Mouse (Mus musculus) cerebral cortex, adult 2 months (tissue): ENCODE data around the gene Fstl1.

Experiments
- WGBS: fragments of 180-500 bp; shearing (Covaris S2); methylation state at CpG from one replicate; pipeline ENCODE4 v1.1.7; 2018; 5-methylcytosine and 5-hydroxymethylcytosine counted together

Gene Fstl1

DNA sequence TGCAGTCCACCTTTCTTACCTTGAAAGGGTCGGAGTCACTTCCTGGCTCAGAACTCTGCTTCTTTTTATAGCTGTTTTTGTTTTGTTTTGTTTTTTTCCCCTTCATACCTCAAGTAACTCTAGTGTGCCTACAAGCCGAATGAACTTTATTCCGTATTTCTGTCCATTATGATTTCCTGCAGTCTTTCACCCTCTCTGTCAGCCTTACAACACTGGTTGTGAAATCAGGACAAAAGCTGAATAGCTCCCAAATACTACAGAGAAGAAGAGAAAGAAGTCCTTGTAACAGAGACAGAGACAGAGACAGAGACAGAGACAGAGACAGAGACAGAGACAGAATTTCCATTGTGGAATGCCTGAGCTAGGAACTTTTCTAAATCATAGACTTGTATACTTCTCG lies 41.3 kb downstream of the Fstl1 start:
- 79% methylated on average over 4 of the region's 4 CpGs for WGBS

DNA sequence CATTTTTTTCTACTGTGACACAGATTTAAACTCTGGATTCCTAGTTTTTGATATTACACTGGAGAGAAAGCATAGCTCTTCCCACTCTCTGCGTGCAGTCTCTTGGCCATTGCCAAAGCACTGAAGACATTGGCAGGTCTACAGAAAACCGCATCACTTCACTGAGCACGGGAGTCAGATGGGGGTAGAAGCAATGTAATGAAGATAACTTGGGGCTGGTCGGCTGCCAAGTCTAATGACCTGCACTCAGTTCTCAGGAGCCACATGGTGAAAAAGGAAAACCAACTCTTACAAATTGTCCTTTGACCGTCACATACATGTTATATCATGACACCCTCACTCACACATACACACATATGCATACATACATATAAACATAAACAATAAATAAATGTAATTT lies 47.3 kb downstream of the Fstl1 start:
- 51% methylated on average over 5 of the region's 5 CpGs for WGBS

DNA sequence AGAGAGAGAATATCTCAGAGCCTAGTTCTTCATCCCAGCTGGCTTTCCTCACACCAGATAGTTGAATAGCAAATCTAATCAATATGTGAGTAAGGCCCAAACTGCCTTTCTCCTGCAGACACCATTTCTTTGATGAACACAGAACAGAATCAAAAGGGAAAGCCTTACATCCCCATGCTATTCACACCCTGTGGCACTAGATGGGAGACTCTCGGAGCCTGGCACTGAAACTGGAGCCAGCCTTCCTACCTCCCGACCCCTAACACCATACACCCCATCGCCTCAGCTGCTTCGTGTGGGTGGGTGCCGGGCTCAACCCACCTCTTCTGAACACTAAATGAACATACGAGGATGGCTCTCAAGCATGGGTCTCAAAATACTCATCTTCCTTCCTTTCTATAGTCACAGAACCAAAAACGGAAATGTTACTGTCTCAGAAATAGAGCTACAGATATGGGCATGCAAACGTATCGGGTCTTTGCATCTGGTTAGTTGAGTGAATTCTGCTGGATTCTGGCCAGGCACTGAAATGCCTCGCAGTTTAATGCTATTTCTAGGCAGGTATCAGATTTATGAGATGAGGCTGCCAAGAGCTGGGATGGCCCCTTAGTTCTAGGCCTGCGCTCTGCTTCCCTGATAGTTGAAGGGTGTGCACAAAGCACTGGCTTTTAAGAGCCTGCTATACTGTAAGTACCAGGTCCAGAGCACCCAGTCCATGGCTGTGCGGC lies 48.3 kb downstream of the Fstl1 start:
- WGBS = 56% methylated on average over 12 of the region's 12 CpGs

DNA sequence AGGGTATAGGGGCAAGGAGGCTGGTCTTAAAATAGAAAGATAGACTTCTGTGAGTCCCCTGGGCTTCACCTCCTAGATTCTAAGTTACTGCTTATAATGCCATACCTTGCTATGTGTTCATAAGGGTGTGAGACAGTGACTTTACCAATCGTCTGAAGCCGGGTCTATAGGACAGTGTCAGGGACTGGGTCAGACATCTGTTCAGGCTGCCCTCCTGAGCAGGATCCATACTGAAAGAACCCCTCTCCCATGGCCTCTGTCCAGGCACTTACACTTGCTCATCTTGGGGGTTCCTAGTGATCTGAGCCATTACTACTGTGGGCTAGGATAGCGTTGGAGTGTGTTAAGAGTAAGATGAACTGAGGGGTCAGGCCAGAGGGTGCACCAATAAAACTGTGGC lies 49.6 kb downstream of the Fstl1 start:
- 98% methylated on average over 3 of the region's 3 CpGs for WGBS

DNA sequence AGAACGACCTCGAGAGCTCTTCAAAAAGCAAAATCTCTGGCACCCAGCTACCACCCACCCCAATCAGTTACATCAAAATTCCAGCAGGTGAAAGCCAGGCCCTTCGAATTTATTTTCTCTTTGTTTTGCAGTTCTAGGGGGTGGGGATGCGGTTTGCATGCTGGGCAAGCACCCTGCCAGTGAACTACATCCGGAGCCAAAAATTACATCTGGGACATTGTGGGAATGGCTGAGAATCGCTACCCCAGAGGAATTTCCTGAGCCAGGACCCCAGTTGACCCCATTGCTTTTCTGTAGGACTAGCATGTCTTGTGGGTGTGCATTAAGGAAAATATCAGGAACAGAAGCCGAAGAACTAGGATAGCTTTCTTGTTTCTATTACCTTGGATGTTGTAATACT lies 54.4 kb downstream of the Fstl1 start:
- 55% methylated on average over 7 of the region's 7 CpGs for WGBS

DNA sequence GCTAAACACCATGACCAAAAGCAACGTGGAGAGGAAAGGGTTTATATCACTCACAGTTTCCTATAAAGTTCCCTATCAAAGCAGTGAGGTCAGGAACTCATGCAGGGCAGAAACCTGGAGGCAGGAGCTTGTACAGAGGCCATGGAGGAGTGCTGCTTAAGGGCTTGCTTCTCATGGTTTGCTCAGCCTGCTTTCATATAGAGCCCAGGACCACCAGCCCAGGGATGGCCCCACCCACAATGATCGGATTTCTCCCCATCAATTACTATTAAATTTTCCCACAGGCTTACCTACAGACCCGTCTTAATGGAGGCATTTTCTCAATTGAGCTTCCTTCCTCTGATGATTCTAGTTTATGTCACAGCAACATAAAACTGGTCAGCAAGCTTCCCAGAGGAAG lies 60.9 kb downstream of the Fstl1 start:
- 78% methylated on average over 3 of the region's 3 CpGs for WGBS

DNA sequence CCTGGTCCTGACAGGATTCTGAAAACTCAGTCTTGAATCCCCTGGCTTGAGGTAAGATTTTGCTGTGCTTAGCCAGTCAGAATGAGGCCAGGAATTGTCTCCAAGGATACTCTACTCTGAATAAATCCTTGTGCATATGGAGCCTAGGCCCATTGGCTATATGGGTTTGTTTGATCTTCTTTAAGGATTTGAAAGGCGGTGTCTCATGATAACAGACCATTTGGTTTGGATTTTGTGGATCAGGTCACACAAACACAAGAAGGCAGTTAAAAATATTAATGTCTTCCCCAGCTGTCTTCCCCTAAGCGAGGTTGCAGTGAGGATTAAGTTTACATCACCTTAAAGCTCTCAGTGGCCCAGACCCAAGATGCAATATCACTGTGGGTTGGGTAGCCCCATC lies 65.8 kb downstream of the Fstl1 start:
- 96% methylated on average over 2 of the region's 2 CpGs for WGBS

DNA sequence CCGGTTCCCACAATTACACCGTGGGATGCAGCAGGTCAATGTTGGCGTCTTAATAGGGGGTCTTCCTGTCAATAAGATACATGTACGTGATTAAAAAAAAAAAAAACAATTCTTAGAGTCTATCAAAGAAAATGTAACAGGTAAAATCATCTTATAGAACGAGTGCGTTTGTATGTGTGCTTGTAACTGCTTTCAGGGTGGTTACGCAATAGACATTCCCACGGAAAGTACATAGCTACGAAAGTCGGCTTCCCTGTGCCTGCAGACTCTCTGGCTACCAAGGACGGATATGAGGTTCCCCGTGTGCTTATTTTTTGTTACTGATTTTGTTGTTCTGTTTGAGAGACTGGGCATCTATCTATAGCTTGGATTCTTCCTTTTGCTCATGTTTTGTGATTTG lies 67.1 kb downstream of the Fstl1 start:
- WGBS = 82% methylated on average over 12 of the region's 12 CpGs

DNA sequence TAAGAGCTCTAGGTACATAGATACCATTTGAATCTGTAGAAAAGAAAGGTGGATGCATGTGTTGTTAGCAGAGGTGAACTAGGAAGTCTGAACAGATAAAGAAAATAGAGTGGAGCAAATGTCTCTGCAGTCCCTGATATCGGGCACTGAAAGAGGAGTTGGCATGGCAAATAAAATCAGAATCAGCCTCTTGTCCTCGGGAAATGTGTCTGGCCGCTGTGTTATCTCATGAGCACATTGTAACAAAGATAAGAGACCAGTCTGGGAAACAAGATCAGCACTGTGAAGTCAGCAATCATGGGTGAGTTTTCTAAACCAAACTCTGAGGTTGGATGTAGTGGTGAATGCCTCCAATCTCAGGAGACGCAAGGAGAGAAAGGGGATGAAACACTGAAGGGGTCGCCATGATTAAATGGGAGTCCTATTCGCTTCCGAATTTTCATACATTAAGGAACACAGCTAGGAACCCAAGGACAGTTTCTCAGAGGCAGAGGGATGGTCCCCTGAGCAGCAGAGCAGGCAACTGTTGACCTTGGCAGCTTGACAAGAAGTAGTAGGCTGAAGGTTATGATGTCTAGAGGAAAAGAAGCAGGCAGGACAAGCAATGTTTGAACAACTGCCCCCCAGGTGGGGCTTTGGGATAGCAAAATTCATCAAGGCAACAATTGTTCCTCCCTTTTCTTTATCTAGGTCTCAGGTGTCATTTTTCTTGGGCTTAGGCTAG lies 68.7 kb downstream of the Fstl1 start:
- WGBS = 78% methylated on average over 7 of the region's 7 CpGs

DNA sequence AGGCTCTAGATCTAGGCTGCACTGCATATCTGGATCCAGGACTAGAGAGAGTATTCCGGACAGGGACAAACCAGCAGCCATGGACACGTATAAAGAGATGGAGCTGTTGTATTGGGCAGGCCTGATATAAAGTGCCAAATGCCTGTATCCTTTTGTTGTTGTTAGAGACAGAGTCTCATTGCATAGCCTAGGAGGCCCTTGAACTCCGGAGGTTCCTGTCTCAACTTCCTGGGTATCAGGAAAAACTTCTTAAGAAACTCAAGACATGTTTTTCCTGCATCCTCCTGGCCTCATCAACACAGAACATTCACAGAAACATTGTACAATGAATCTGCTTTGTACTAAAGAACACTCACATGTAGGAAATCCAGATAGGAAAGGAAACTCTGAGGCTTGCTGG lies 70.4 kb downstream of the Fstl1 start:
- WGBS = 81% methylated on average over 3 of the region's 3 CpGs

DNA sequence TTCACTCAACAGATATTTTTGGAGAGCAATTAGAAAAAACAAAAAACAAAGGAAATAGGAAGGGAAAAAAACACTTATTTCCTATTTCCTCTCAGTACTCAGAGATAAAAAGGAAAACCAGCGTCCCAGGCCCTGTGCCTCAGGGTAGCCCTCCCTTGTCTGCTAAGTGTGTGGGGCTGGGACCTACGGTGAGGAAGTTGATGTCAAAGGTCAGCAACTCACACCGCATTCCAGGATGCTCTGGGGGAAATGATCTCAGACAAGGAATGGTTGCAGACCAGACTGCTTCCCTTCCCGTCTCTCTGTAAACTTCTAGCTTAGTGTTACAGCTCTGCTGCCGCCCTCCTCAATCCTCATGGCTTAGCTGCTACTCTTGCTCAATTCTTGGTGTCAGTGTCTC lies 74.7 kb downstream of the Fstl1 start:
- 74% methylated on average over 5 of the region's 5 CpGs for WGBS

DNA sequence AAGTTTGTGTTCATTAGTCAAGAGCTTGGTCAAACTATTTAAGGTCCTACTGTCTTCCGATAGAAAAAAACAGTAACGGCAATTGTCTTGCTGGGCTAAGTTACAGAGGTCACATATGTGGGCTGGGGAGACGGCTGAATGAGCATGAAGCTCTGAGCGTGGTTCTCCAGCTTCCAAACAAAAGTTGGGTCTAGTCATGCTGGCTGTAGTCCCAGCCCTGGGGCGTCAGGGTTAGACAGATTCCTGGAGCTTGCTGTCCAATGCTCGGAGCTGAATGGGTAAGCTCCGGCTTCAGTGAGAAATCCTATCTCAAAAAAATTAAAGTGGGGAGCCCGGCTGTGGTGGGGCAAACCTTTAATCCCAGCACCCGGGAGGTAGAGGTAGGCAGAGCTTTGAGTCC lies 76.6 kb downstream of the Fstl1 start:
- 46% methylated on average over 9 of the region's 9 CpGs for WGBS

DNA sequence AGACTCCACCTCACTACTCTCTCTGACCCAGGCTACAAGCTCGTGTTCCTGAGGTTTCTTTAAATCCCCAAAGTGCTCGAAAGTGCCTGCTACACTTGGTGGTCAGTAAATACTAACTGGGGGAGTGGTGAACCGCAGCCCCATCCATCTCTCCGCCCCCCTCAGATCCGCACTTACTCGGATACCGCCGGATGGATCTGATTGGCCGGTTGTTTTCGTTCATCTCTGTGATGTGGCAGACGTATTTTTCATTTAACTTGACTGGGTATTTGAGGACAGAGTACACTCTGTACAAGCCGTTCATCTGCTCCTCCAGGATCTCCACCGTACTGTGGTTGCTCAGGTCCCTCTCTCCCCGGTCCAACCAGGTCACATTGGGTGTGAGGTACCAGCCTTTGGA lies 77.4 kb downstream of the Fstl1 start:
- WGBS = 75% methylated on average over 14 of the region's 14 CpGs

DNA sequence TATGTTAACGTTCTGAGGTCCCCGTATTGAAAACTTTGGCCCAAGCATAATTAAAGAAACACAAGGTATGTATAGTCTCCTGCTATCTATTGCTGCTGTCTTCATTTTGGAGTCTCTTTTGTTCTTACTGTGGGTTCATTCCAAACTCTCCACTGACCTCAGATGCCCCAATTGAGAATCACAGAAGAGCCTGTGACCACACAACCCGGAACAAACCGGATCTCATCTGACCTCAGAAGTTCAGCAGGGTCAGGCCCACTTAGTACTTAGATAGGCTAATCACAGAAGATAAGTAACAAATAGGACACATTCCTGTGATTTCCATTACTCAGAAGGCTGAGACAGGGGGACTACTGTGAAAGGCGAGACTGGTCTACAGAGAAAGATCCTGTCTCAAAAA lies 77.9 kb downstream of the Fstl1 start:
- 66% methylated on average over 5 of the region's 5 CpGs for WGBS

DNA sequence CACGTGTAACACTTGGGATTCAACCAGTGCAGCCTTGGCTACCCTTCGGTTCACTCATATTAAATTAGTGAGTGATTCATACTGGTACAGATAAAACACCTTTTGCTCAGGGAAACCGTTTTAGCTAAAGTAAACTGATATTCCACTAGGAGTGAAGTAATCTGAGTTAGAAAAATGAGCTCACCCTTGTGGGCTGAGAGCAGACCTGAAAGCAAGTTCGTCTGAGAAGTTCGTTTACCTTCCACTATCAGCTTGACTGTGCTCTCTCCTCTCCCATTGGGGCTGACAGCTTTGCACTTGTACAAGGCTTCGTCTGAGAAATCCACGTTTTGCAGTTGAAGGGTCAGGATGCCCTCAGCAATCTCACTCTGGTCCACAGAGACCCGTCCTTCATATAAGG lies 78.9 kb downstream of the Fstl1 start:
- WGBS = 88% methylated on average over 8 of the region's 8 CpGs

DNA sequence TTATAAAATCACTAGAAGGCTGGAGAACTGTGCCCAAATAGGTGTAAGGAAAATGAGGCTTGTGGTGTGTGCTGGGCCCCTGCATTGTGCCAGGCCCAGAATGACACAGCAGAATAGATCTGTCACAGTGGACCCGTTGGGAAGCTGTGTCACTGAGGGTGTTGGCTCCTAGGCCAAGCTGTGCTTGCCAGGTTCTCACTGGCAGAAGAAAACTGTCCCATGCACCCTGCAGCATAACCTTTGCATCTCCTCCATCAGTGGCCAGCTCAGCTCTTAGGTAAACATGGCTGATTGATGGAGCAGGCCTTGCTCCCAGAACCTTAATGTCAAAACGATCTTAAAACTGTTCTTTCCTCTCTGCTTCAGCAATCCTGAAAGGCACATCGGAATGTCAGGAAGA lies 79.7 kb downstream of the Fstl1 start:
- WGBS = 72% methylated on average over 3 of the region's 3 CpGs

DNA sequence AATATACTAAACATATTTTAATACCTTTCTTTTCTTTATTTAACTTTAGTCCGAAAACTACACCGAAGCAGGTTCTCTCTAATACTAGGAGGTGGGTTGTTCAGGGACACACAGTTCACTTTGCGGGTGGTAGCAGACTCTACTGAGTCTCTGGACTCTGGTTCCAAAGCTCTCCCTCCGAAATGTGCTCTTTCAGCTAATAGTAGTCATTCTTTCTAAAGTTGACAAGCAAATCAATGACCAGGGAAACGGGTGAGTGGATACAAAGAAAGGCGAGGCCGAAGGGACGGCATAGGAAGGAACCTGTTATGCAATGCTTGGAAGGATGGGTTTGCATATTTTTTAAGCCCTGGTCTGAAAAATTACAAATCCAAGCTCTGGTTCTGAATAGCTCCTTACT lies 80.8 kb downstream of the Fstl1 start:
- 87% methylated on average over 8 of the region's 8 CpGs for WGBS

DNA sequence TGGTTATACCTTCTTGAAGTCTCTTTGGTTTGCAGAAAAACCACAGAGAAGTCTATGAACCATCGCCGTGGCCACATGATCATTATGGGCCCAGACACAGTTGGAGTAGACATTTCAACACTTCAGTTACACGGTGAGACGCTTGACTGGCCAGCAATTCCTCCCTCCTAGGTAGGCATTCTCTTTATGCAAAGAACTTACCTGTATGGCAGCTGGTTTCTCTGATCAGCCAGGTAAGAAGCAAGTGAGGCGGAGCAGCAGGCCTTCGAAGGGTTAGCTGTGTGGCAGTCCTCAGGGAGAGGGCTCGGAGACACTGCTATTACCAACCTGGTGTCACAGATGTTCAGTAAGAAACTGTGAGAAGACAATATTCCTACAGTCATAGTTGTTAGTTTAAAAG lies 83.5 kb downstream of the Fstl1 start:
- 87% methylated on average over 7 of the region's 7 CpGs for WGBS

DNA sequence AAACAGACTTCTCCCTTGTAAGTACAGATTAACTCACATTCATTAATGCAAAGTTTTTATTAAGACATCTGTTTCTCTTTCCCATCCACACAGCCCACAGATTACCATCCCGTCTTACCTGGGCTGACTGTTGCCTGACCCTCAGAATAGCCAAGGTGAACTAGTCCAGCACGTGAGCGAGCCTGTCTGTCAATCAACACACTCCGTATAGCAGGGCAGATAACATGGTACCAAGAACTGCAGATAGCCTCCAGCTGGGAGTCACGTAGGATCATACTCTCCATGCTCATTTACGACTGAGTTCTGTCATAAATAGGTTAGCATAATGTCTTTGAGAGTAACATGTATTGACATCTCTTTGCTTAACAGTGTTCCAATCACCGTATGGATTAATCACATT lies 84.4 kb downstream of the Fstl1 start, which contains the start of gene Gm36028:
Gm36028 (minus strand) TSS at position 118 of the 400 bp plus-strand sequence.
- WGBS = 94% methylated on average over 7 of the region's 7 CpGs

DNA sequence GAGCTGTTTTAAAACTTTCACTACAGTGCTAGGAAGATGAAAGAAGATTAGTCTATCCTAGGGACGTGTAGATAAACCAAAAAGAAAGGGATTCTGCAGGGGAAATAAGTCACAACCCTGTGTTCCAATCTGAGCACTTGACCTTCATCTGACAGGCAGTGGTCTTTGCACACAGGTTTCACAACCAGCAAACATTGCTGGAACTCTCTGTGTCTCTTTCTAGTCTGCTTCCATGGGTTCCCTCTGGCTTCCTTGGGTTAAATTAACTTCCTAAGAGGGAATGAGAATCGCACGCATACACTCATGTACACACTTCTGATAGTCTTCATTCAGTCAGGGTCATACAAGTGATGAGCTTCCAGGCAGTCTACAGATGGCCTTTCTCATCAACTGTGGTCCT lies 87.2 kb downstream of the Fstl1 start:
- WGBS = 80% methylated on average over 3 of the region's 3 CpGs

DNA sequence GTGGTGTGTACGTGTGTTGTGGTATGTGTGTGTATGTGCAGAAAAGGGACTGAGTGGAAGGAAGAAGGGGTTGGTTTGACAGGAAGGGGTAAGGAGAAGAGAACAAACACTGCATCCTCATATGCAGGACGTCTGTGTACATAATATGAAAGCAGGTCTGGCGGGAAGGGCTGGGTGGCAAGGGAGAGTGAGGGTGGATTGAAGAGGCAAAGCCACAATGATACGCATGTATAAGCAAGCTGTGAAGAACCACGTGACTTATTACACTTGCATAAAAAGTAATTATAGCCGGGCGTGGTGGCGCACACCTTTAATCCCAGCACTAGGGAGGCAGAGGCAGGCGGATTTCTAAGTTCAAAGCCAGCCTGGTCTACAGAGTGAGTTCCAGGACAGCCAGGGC lies 89.2 kb downstream of the Fstl1 start:
- WGBS = 80% methylated on average over 9 of the region's 9 CpGs

DNA sequence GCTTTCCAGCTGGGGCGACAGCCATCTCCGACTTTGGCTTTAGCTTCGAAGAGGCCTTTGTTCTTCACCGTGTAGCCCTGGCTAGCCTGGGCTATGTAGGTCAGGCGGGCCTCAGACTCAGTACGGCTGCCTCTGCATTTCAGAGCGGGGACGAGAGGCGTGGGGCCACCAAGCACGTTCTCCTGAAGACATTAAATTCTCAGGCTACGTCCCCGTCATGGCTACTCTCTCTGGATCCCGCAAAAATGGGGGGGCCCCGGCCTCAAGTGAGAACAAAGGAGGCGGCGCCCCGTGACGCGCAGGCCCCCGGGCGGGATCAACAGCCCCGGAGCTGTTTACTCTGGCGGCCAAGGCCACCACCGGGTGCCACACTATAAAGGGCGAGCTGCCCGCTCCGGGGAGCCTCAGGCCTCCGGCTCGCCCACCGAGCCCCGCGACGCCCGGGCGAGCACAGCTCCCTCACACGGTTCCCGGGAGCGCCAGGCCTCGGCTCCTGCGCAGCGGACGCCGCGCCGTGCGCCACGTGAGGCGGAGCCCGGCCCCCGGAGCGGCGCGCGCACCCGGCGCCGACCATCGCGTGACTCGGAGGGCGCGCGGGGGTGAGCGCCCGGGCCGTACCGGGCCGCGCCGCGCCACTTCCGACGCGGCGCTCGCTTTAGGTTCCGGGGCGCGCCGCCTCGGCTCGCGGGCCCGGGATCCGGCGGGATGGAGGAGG lies 91.3 kb downstream of the Fstl1 start, which contains the start of gene Lrrc58:
Lrrc58 (plus strand) TSS at position 599 of the 715 bp plus-strand sequence.
- under 1% methylated on average over 86 of the region's 86 CpGs for WGBS
